In the genomic region with DNA sequence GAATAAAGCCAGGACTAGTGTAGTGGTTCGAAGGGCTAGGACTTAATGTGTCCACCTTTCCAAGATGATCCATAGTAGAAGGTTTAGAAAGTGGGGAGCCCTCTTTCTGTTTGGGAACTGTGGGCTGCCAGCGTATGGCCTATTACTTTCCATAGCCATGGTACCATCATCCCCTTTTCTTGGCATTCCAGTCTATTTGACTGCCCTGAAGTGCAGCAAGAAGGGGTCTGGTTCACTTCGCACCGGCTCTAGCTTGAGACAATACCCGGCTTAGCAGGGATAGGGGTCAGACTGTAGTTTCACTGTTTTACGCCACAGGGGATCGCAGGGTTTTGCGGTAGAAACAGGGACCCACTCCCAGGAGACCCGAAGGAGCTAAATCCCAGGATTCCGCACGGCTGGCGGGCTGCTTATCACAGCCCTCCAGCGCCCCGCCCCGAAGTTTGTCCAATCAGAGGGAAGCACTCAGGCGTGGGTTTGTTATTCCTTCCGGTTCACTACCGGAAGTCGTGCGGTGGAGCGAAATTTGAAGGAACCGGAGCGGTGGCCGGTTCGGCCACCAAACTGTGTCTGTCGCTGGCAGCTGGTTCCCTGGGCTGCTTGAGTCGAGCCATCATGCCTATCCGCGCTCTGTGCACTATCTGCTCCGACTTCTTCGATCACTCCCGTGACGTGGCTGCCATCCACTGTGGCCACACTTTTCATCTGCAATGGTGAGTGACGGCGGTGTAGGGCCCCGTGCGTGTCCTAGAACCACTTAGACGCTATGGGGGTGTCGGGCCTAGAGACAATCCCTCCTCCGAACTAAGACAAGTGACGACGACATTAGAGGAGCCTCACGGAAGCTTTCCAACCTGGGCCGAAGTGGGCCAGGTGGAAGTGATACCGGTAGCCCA, we compare ENCODE assay signal across 8 mouse cellular contexts. TPM values are rescaled to one million over a fixed set of nuclear protein-coding genes. Genes with fewer than 3 reads are reported as not detected.
DNase-seq lines count a peak whose midpoint lies in the region; ATAC-seq and TF ChIP-seq lines count a peak whose summit lies in the region.

No protein-coding gene starts in this region.

- H3K9me3 ChIP-seq in hindbrain, embryonic 12.5 days (replicated peaks) = no peaks in the 10 kb centered on the region
- no peaks in the 10 kb centered on the region for H3K9me3 ChIP-seq in lung, postnatal 0 days (ENCODE audit: low read length)

- peak overlapping the region; percentile 82 for H3K4me2 ChIP-seq in hindbrain, embryonic 12.5 days (replicated peaks)
- peak overlapping the region; percentile 88 for H3K4me2 ChIP-seq in lung, postnatal 0 days (replicated peaks; ENCODE audit: low read depth, low read length)

- peak overlapping the region; percentile 67 for H3K4me3 ChIP-seq in hindbrain, embryonic 12.5 days
- peak overlapping the region; percentile 57 for H3K4me3 ChIP-seq in lung, postnatal 0 days (ENCODE audit: low read depth, low read length)

- H3K4me1 ChIP-seq in hindbrain, embryonic 12.5 days = peaks cover 15% of the 10 kb centered on the region
- no peaks in the 10 kb centered on the region; the same call in 1 of the 2 replicates for H3K4me1 ChIP-seq in lung, postnatal 0 days (ENCODE audit: insufficient read depth, low read depth, low read length)

- H3K27me3 ChIP-seq in hindbrain, embryonic 12.5 days = no peaks in the 10 kb centered on the region
- no peaks in the 10 kb centered on the region for H3K27me3 ChIP-seq in lung, postnatal 0 days (replicated peaks; ENCODE audit: insufficient read depth, low read length)

- peak overlapping the region; percentile 85; the same call in 1 of the 2 replicates for H3K27ac ChIP-seq in hindbrain, embryonic 12.5 days
- 0 out of 2 replicates have a peak overlapping the region, but pooled peaks have one; percentile 28 for H3K27ac ChIP-seq in lung, postnatal 0 days (ENCODE audit: low read length)

- no peak; the same call in 1 of the 2 replicates for TF ChIP-seq EP300 in lung, postnatal 0 days (IDR thresholded peaks at IDR 0.05)

- 9% methylated on average over 45 of the region's 45 CpGs for WGBS in hindbrain, embryonic 12.5 days
- 10% methylated on average over 45 of the region's 45 CpGs for WGBS in lung, postnatal 0 days

- no peaks in the 10 kb centered on the region for H3K36me3 ChIP-seq in hindbrain, embryonic 12.5 days
- no peaks in the 10 kb centered on the region for H3K36me3 ChIP-seq in lung, postnatal 0 days (ENCODE audit: insufficient read depth, low read length)

- DNase-seq in NIH3T3 (ENCODE audit: low read depth) = peak; percentile 93
- peak; percentile 96 to 97 for DNase-seq in cerebellum, postnatal 10 days
- DNase-seq in frontal cortex, postnatal 10 days (ENCODE audit: low spot score in 2 of 2) = peak; percentile 84 to 91
- DNase-seq in layer of hippocampus, postnatal 10 days (ENCODE audit: low spot score in 2 of 2) = peak; percentile 91 to 92
- DNase-seq in lung, postnatal 0 days (ENCODE audit: low spot score) = peak; percentile 94
- DNase-seq in ovary, postnatal 10 days (ENCODE audit: low spot score) = peak; percentile 67
- DNase-seq in thymus, postnatal 0 days (ENCODE audit: low spot score) = peak; percentile 88

- H3K9ac ChIP-seq in hindbrain, embryonic 12.5 days = peak overlapping the region; percentile 72
- H3K9ac ChIP-seq in lung, postnatal 0 days (replicated peaks; ENCODE audit: low read depth) = peak overlapping the region; percentile 24

- peak; percentile 92 for ATAC-seq in hindbrain, embryonic 12.5 days (ENCODE audit: low FRiP score)
- peak; percentile 97 for ATAC-seq in lung, postnatal 0 days

- no peak for TF ChIP-seq CTCF in lung, postnatal 0 days (IDR thresholded peaks at IDR 0.05)

RNA-seq across cellular contexts. Expression of a gene that starts 0.8 kb away (rescaled TPM):
- 15.8 and 17.4 TPM in 2 replicates for polyA plus RNA-seq in hindbrain, embryonic 12.5 days (2016; fragmentation: Nextera tagmentation; extraction: Ambion mirVana)
- total RNA-seq in layer of hippocampus, postnatal 10 days (2021) = 10 to 100 TPM; 19.6 to 25.9 TPM
- polyA plus RNA-seq in lung, postnatal 0 days (2015; fragmentation: Nextera tagmentation; extraction: Ambion mirVana) = 2.2 and 2.6 TPM in 2 replicates
- polyA plus RNA-seq in thymus, postnatal 0 days (2015; fragmentation: Nextera tagmentation; extraction: Ambion mirVana) = 23.1 and 27.2 TPM in 2 replicates

RNA-seq across cellular contexts. Expression of a gene that starts 15.2 kb away (rescaled TPM):
- polyA plus RNA-seq in hindbrain, embryonic 12.5 days (2016; fragmentation: Nextera tagmentation; extraction: Ambion mirVana) = 7.3 and 7.9 TPM in 2 replicates
- total RNA-seq in layer of hippocampus, postnatal 10 days (2021) = 100 to 1,000 TPM; 441 to 473 TPM
- 0.12 and 0.35 TPM in 2 replicates for polyA plus RNA-seq in lung, postnatal 0 days (2015; fragmentation: Nextera tagmentation; extraction: Ambion mirVana)
- polyA plus RNA-seq in thymus, postnatal 0 days (2015; fragmentation: Nextera tagmentation; extraction: Ambion mirVana) = 12.1 and 12.9 TPM in 2 replicates

RNA-seq across cellular contexts. Expression of a gene that starts 22.4 kb away (rescaled TPM):
- not detected in 2 replicates for polyA plus RNA-seq in hindbrain, embryonic 12.5 days (2016; fragmentation: Nextera tagmentation; extraction: Ambion mirVana)
- not detected for total RNA-seq in layer of hippocampus, postnatal 10 days (2021)
- not detected in 2 replicates for polyA plus RNA-seq in lung, postnatal 0 days (2015; fragmentation: Nextera tagmentation; extraction: Ambion mirVana)
- not detected in 2 replicates for polyA plus RNA-seq in thymus, postnatal 0 days (2015; fragmentation: Nextera tagmentation; extraction: Ambion mirVana)

RNA-seq across cellular contexts. Expression of a gene that starts 24.6 kb away (rescaled TPM):
- polyA plus RNA-seq in hindbrain, embryonic 12.5 days (2016; fragmentation: Nextera tagmentation; extraction: Ambion mirVana) = 11.5 and 12.7 TPM in 2 replicates
- 1 to 10 TPM; 3.7 to 4.1 TPM for total RNA-seq in layer of hippocampus, postnatal 10 days (2021)
- 33.2 and 33.3 TPM in 2 replicates for polyA plus RNA-seq in lung, postnatal 0 days (2015; fragmentation: Nextera tagmentation; extraction: Ambion mirVana)
- polyA plus RNA-seq in thymus, postnatal 0 days (2015; fragmentation: Nextera tagmentation; extraction: Ambion mirVana) = 54.9 and 63.2 TPM in 2 replicates

RNA-seq across cellular contexts. Expression of a gene that starts 32.1 kb away (rescaled TPM):
- 3.2 and 3.3 TPM in 2 replicates for polyA plus RNA-seq in hindbrain, embryonic 12.5 days (2016; fragmentation: Nextera tagmentation; extraction: Ambion mirVana)
- 1 to 10 TPM; 1.4 TPM for total RNA-seq in layer of hippocampus, postnatal 10 days (2021)
- polyA plus RNA-seq in lung, postnatal 0 days (2015; fragmentation: Nextera tagmentation; extraction: Ambion mirVana) = 1.8 and 3.6 TPM in 2 replicates
- 0.26 and 0.27 TPM in 2 replicates for polyA plus RNA-seq in thymus, postnatal 0 days (2015; fragmentation: Nextera tagmentation; extraction: Ambion mirVana)

Comparison
In these comparisons a context has a peak if more than half of its experiments do, and no peak if none do; other contexts are left out.
1. Peak in every context shown above with its lines: DNase-seq, ATAC-seq, H3K4me3 ChIP-seq and H3K27ac ChIP-seq.